Mouse (Mus musculus): ENCODE data around the gene Rhoh. TPM values are rescaled to one million over a fixed set of nuclear protein-coding genes. Genes with fewer than 3 reads are reported as not detected.

Gene Rhoh
- polyA plus RNA-seq (2016; fragmentation: Nextera tagmentation; extraction: Ambion mirVana): 0.44 and 0.52 TPM in 2 replicates

DNA sequence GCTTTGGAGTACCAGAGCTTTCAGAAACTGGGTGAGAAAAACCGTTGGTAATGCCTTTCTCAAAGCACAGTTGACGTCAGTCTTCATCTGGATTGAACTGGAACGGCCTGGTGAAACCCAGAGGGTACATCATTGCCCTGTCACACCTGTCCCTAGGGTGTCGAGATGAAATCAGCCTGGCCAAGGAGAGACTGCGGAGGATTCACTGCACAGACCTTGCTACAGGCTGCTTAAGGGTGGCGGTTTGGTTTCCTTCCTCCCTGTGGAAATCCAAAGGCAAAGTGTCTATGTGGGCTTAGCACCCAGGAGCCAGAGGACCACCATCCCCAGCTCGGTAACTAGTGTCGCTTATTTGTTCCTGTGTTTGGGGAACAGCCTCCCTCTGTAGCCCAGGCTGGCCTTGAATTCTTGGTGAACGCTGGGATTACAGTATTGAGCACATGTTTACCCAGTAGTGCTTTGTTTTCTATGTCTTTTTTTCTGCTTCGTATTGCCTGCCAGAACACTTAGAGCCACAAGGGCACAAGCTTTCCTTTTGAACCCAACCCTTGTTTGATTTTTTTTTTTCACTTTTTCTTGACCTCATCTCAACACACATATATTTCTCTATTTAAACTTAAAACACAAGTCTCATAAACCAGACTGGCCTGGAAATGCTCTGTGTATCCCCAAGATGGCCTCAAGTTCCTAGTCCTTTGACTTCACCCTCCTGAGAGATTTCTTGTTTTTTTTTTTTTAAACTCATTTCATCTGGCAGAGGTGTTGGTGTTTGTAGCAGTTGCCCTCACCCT is at the start of gene Rhoh:
TSS of gene Rhoh (plus strand) at position 60 of the 791 bp plus-strand sequence.
- H3K36me3 ChIP-seq: no peaks in the 10 kb centered on the region
- H3K9me3 ChIP-seq: no peaks in the 10 kb centered on the region
- peaks cover 12% of the 10 kb centered on the region; the same call in 1 of the 2 replicates for H3K4me1 ChIP-seq (replicated peaks)
- 82% methylated on average over 10 of the region's 10 CpGs for WGBS
- H3K27me3 ChIP-seq (ENCODE audit: insufficient read depth, poor library complexity, severe bottlenecking): no peaks in the 10 kb centered on the region
- no peak within 1 kb of the TSS for H3K4me3 ChIP-seq
- no peak within 1 kb of the TSS for H3K27ac ChIP-seq
- no peak for DNase-seq (ENCODE audit: low spot score)

DNA sequence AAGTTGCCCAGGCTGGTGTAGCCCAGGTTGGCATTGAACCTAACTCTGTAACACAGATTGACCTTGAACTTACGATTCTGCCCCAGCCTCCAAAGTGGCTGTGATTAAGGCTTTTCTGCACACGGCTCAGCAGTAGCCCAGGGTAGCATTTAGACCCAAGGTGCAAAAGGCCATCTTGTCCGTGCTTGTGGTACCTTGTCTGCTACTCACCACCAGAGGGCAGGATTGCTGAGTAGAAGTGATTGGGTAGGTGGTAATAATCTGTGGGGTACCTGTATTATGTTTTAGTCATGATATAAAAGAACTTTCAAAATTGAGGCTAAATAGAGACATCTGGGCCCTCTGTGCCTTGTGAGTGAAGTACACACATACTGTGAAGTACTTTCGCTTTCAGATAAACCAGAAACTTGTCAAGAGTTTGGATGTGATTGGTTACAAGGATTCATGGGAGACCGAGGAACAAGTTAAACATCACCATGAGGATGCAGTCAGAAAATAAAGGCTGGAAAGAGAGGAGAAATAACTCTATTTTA is 37.3 kb upstream of the Rhoh start:
- WGBS: 75% methylated on average over 5 of the region's 5 CpGs
- no peak overlapping the region for H3K27ac ChIP-seq
- H3K4me1 ChIP-seq (replicated peaks): no peaks in the 10 kb centered on the region
- DNase-seq (ENCODE audit: low spot score): no peak
- no peak overlapping the region for H3K4me3 ChIP-seq
- H3K36me3 ChIP-seq: peaks cover 92% of the 10 kb centered on the region
- H3K27me3 ChIP-seq (ENCODE audit: insufficient read depth, poor library complexity, severe bottlenecking): no peaks in the 10 kb centered on the region
- H3K9me3 ChIP-seq: no peaks in the 10 kb centered on the region

DNA sequence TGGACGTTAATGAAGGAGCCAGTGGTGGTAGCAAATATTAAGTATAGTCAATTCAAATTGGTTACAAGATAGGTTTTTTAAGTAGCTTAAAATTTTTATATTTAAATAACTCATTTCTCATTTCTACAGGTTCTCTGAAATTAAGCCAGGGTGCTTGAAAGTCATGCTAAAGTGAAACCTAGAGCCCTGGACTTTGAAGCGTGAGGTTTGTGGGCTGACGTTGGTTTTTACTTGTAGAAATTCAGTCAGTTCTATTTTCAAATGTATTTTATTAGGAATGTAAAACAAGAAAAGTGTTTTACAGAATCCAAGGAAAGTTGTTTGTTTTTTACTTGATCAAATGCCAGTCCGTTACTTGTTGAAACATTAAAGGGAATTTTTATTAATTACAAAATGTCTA is 34.5 kb upstream of the Rhoh start:
- H3K9me3 ChIP-seq: no peaks in the 10 kb centered on the region
- no peak overlapping the region for H3K27ac ChIP-seq
- no peak for DNase-seq (ENCODE audit: low spot score)
- no peak overlapping the region for H3K4me3 ChIP-seq
- no peaks in the 10 kb centered on the region for H3K4me1 ChIP-seq (replicated peaks)
- 95% methylated on average over 4 of the region's 4 CpGs for WGBS
- H3K27me3 ChIP-seq (ENCODE audit: insufficient read depth, poor library complexity, severe bottlenecking): no peaks in the 10 kb centered on the region
- peaks cover 81% of the 10 kb centered on the region for H3K36me3 ChIP-seq

DNA sequence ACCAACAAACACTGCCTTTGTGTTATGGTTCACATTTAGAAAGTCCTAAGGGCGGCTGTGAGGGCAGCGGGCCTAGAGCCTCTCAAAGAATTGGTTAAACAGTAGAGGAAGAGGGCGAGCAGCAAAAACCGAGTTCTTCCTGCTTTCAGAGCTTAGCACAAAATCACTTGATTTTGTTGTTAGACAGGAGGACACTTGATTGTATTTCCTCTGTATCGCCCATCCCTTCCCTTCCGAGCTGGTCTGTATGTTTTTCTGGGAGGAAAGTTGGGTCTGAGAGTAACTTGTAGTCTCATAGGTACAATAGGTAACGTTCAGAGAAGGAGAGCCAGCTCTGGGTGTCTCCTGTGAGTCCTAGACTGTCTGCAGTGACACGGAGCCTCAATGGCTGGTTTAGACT is 33.9 kb upstream of the Rhoh start:
- H3K27me3 ChIP-seq (ENCODE audit: insufficient read depth, poor library complexity, severe bottlenecking): no peaks in the 10 kb centered on the region
- H3K4me1 ChIP-seq (replicated peaks): no peaks in the 10 kb centered on the region
- no peaks in the 10 kb centered on the region for H3K9me3 ChIP-seq
- no peak overlapping the region for H3K27ac ChIP-seq
- no peak overlapping the region for H3K4me3 ChIP-seq
- H3K36me3 ChIP-seq: peaks cover 81% of the 10 kb centered on the region
- WGBS: 90% methylated on average over 8 of the region's 8 CpGs
- no peak for DNase-seq (ENCODE audit: low spot score)

DNA sequence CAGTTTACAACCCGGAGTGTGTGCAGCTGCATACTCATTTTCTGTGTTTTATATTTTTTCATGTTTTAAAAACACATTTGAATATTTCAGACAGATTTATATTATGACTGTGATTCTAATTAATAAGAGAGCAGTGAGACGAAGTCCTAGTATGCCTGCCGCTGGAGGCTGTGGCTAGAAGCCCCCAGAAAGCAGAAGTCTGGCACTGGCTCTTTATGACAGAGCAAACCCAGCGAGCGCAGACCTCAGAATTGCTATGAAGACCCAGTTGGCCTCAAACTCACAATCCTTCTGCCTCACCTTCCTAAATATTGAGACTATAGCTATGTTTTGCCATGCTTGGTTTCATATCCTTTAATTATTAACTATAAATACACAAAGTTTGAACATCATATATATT is 32.8 kb upstream of the Rhoh start:
- Histone ChIP-seq H3K36me3 (peaks cover 77% of the 10 kb centered on the region), H3K27me3 (ENCODE audit: insufficient read depth, poor library complexity, severe bottlenecking) (no peaks in the 10 kb centered on the region), H3K27ac (no peak overlapping the region), H3K4me1 (replicated peaks) (no peaks in the 10 kb centered on the region), H3K4me3 (no peak overlapping the region), H3K9me3 (no peaks in the 10 kb centered on the region)
- DNase-seq (ENCODE audit: low spot score): no peak
- WGBS: 95% methylated on average over 5 of the region's 5 CpGs

DNA sequence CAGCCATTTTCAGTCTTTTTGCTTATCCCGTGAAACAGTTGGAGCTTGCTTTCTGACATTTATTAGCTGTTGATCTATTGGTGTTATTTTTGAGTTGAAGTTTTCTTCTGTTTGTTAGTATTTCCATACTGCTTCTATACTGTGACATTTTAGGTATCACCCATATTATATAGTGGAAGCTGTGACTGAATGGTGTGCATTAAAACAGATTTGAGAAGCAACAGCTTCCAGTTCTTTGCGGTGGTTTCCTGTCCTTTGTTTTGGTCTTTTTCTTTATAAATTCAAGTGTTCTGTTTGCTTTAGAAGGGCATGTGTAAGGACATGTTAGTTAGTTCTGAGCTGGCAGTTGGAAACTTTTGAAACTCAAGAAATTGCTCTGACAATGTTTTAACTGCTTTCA is 32.0 kb upstream of the Rhoh start:
- no peak overlapping the region for H3K4me3 ChIP-seq
- WGBS: 92% methylated on average over 2 of the region's 2 CpGs
- peaks cover 69% of the 10 kb centered on the region for H3K36me3 ChIP-seq

DNA sequence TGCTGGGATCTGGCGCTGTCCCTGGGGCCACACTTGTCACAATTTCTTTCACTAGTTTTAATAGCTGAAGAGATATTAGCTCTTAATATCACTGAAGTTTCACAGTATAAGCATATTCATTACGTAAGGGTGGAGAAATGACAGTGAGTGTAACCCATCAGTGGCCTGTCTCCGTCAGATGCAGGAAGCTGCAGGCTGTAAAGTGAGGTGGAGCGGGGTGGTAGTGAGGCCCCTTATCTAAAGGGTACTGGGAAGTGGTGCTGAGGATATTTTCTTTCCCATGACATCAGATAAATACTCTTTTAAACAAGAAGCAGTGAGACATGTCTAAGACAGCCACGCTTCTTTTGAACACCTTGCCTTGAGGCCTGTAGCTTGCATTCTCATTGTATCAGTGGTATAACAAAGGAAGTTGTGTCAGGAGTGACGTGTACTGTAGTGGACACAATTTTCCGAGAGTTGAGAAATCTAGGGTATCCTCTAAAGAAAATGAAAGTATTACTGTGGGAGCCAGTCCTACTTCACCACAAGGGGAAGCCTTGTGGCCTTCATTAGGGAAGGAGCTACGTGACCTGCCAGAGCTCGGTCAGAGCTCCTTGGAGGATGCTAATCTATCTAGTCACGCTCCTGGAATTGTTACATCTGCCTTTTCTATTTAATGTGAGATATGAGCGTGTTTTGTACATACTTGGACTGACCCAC is 28.9 kb upstream of the Rhoh start:
- peaks cover 47% of the 10 kb centered on the region for H3K36me3 ChIP-seq
- no peak for DNase-seq (ENCODE audit: low spot score)
- 93% methylated on average over 11 of the region's 11 CpGs for WGBS
- no peaks in the 10 kb centered on the region for H3K27me3 ChIP-seq (ENCODE audit: insufficient read depth, poor library complexity, severe bottlenecking)
- peaks cover 10% of the 10 kb centered on the region; the same call in 1 of the 2 replicates for H3K4me1 ChIP-seq (replicated peaks)
- H3K27ac ChIP-seq: no peak overlapping the region
- no peak overlapping the region for H3K4me3 ChIP-seq
- no peaks in the 10 kb centered on the region for H3K9me3 ChIP-seq

More for the DNA sequence above, 32.0 kb upstream of the Rhoh start:
- Histone ChIP-seq H3K27ac (no peak overlapping the region), H3K9me3 (no peaks in the 10 kb centered on the region), H3K4me1 (replicated peaks) (no peaks in the 10 kb centered on the region), H3K27me3 (ENCODE audit: insufficient read depth, poor library complexity, severe bottlenecking) (no peaks in the 10 kb centered on the region)
- no peak for DNase-seq (ENCODE audit: low spot score)

DNA sequence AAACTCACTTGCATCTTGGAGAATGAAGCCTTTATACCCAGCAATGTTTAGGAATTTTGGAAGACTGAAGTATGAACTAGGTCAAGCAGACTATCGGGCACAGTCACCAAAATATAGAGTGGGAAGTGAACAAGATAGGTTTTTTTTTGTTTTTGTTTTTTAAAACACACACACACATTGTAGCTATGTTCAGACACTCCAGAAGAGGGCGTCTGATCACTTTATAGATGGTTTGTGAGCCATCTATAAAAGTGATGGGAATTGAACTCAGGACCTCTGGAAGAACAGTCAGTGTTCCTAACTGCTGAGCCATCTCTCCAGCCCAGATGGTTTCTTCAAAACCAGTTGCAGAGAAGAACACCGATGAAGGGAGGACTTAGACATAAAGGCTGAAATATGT is 27.9 kb upstream of the Rhoh start:
- Histone ChIP-seq H3K36me3 (peaks cover 40% of the 10 kb centered on the region), H3K27ac (no peak overlapping the region), H3K27me3 (ENCODE audit: insufficient read depth, poor library complexity, severe bottlenecking) (no peaks in the 10 kb centered on the region), H3K4me1 (replicated peaks) (peaks cover 13% of the 10 kb centered on the region; the same call in 1 of the 2 replicates), H3K4me3 (no peak overlapping the region), H3K9me3 (no peaks in the 10 kb centered on the region)
- no peak for DNase-seq (ENCODE audit: low spot score)
- 78% methylated on average over 3 of the region's 3 CpGs for WGBS

DNA sequence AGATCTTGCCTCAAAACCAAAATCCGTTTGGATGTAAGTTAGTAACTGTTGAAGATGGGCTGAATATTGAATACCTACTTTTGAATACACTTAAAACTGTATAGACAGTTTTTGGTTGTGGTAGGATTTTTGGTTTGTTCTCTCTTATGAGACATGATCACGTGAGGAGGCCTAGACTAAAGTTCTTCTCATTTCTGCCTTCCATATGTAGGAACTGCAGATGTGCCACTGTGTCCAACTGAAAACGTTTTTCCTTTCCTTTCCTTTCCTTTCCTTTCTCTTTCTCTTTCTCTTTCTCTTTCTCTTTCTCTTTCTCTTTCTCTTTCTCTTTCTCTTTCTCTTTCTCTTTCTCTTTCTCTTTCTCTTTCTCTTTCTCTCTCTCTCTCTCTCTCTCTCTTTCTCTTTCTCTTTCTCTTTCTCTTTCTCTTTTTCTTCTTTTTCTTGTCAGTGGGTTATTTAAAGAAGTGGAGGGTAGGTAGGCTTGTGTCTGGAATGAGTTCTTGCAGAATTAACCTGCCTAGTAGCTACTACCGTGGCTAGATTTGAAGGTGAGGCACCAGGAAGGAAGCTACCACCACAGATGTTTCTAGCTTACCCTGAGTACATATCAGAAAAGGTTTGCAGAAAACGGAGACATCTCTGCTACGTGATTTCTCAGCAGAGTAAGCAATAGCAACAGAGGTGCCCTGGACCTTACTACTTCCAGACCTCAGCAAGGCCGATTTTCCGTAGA is 27.1 kb upstream of the Rhoh start:
- WGBS: 92% methylated on average over 8 of the region's 8 CpGs
- H3K27me3 ChIP-seq (ENCODE audit: insufficient read depth, poor library complexity, severe bottlenecking): no peaks in the 10 kb centered on the region

DNA sequence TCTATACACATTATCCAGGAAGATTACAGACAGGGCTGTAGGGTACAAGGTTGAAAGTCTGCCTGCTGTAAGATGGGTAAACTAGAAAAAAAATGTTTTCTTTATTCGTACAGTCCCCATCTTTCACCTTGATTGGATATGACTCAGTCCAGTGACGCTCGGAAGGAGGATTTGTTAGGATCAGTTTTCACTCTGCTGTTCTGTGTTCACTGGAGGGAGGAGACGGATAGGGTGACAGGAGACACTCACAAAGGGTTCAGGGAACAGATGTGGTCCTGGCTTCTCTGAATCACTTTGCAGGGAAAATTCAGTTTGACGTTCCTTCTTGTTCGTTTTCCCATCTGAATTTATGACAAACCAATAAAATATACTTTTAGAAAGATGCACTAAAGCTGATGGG is 23.0 kb upstream of the Rhoh start:
- DNase-seq (ENCODE audit: low spot score): no peak
- Histone ChIP-seq H3K27ac (no peak overlapping the region), H3K36me3 (peaks cover 6% of the 10 kb centered on the region), H3K4me3 (no peak overlapping the region), H3K27me3 (ENCODE audit: insufficient read depth, poor library complexity, severe bottlenecking) (no peaks in the 10 kb centered on the region), H3K9me3 (no peaks in the 10 kb centered on the region), H3K4me1 (replicated peaks) (peaks cover 13% of the 10 kb centered on the region; the same call in 1 of the 2 replicates)
- 73% methylated on average over 6 of the region's 6 CpGs for WGBS

More for the DNA sequence above, 27.1 kb upstream of the Rhoh start:
- Histone ChIP-seq H3K4me1 (replicated peaks) (peaks cover 13% of the 10 kb centered on the region; the same call in 1 of the 2 replicates), H3K36me3 (peaks cover 37% of the 10 kb centered on the region), H3K27ac (no peak overlapping the region), H3K9me3 (no peaks in the 10 kb centered on the region), H3K4me3 (no peak overlapping the region)
- DNase-seq (ENCODE audit: low spot score): no peak

DNA sequence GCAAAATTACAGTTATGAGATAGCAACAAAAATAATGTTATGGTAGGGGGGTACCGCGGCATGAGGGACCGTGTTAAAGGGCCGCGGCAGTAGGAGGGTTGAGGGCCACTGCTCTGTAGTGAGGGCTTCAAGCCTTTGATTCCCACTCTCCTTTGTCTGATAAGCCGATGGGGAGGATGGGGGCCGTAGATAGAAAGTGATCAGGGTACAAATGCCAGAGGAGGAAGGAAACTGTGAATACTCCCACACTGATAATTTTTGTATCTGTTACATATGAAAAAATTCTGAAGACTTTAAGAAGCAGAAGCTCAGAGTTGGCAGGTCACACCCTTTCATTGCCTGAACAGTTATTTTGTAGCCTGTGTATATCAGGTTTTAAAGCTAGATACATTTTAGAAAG is 18.1 kb upstream of the Rhoh start:
- no peak overlapping the region for H3K4me3 ChIP-seq
- WGBS: 93% methylated on average over 7 of the region's 7 CpGs
- DNase-seq (ENCODE audit: low spot score): no peak

DNA sequence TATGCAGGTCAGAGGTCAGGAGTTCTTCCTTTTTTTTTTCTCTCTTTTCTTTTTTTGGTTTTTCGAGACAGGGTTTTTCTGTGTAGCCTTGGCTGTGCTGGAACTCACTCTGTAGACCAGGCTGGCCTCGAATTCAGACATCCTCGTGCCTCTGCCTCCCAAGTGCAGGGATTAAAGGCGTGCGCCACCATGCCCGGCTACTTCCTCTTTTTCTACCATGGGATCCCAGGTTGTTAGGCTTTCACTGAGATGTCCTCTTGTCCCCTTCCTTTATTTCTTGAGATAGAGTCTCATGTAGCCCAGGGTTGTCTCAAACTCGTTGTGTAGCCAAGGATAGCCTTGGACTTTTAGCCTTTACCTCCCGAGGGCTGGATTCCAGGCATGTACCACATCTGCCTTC is 14.5 kb upstream of the Rhoh start:
- Histone ChIP-seq H3K9me3 (no peaks in the 10 kb centered on the region), H3K36me3 (no peaks in the 10 kb centered on the region), H3K4me1 (replicated peaks) (no peaks in the 10 kb centered on the region; the same call in 1 of the 2 replicates), H3K27ac (no peak overlapping the region), H3K4me3 (no peak overlapping the region), H3K27me3 (ENCODE audit: insufficient read depth, poor library complexity, severe bottlenecking) (no peaks in the 10 kb centered on the region)
- DNase-seq (ENCODE audit: low spot score): no peak
- WGBS: 85% methylated on average over 8 of the region's 8 CpGs

More for the DNA sequence above, 18.1 kb upstream of the Rhoh start:
- Histone ChIP-seq H3K9me3 (no peaks in the 10 kb centered on the region), H3K36me3 (no peaks in the 10 kb centered on the region), H3K27ac (no peak overlapping the region), H3K4me1 (replicated peaks) (no peaks in the 10 kb centered on the region; the same call in 1 of the 2 replicates), H3K27me3 (ENCODE audit: insufficient read depth, poor library complexity, severe bottlenecking) (no peaks in the 10 kb centered on the region)

All from hindbrain, embryonic 10.5 days (tissue).